Mouse (Mus musculus): ENCODE measurements around the gene Scn9a. TPM values are rescaled to one million over a fixed set of nuclear protein-coding genes. Genes with fewer than 3 reads are reported as not detected.

Scn9a gene
- total RNA-seq, 1 experiment: 0.80 TPM

GRCm38 (mm10) chr2:66508032-66508431, 126.7 kb downstream of the Scn9a start:
- no peak overlapping the region for H3K4me3 ChIP-seq (ENCODE audit: insufficient read depth in 1 of 2, low read depth in 1 of 2, low read length in 2 of 2, poor library complexity in 1 of 2, severe bottlenecking in 1 of 2)
- H3K9me3 ChIP-seq (ENCODE audit: control insufficient read depth, insufficient read depth, low read depth, low read length): no peaks in the 10 kb centered on the region
- TF ChIP-seq ZNF384 (IDR thresholded peaks at IDR 0.05; ENCODE audit: low read depth, low read length) (no peak), MAFK (IDR thresholded peaks at IDR 0.05; ENCODE audit: insufficient read depth, low read depth, low read length) (no peak), HCFC1 (IDR thresholded peaks at IDR 0.05; ENCODE audit: borderline replicate concordance, insufficient read depth, low read length) (no peak), ZC3H11A (IDR thresholded peaks at IDR 0.05; ENCODE audit: borderline replicate concordance, low read depth, low read length) (no peak), CHD2 (IDR thresholded peaks at IDR 0.05; ENCODE audit: low read depth, low read length) (no peak)
- no peak overlapping the region for H3K9ac ChIP-seq (ENCODE audit: insufficient read depth, low read depth, low read length, poor library complexity, severe bottlenecking)
- no peaks in the 10 kb centered on the region for H3K36me3 ChIP-seq (ENCODE audit: control insufficient read depth, insufficient read depth, low read length, poor library complexity, severe bottlenecking)
- no peak for DNase-seq (ENCODE audit: low read depth, low spot score)
- H3K4me1 ChIP-seq (ENCODE audit: control insufficient read depth in 2 of 2, insufficient read depth in 2 of 2, low read length in 2 of 2, poor library complexity in 1 of 2): no peaks in the 10 kb centered on the region
- in situ Hi-C loops (cut with MboI; ENCODE audit: low sequenced_read_pairs in 2 of 2, unreplicated experiment in 2 of 2): no loop called here
- no peak overlapping the region for H3K27ac ChIP-seq (ENCODE audit: insufficient read depth, low read depth, low read length, poor library complexity, severe bottlenecking)

DNA sequence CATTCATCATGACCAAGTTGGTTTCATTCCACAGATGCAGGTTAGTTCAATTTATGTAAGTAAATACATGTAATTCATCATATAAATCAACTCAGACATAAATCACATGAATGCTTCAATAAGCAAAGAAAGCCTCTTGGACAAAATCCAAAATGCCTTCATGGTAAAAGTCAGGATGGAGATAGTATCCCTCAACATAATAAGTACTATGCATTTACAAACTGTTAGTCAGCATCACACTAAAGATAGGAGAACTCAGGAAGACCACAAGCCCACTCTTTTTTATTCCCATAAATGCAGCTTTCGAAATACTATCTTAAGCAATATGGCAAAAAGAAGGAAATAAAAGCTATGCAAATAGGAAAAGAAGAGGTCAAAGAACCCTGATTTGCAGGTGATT, 127.1 kb downstream of the Scn9a start:
- DNase-seq (ENCODE audit: low read depth, low spot score): no peak
- H3K36me3 ChIP-seq (ENCODE audit: control insufficient read depth, insufficient read depth, low read length, poor library complexity, severe bottlenecking): no peaks in the 10 kb centered on the region
- no peaks in the 10 kb centered on the region for H3K4me1 ChIP-seq (ENCODE audit: control insufficient read depth in 2 of 2, insufficient read depth in 2 of 2, low read length in 2 of 2, poor library complexity in 1 of 2)
- H3K9me3 ChIP-seq (ENCODE audit: control insufficient read depth, insufficient read depth, low read depth, low read length): no peaks in the 10 kb centered on the region
- H3K4me3 ChIP-seq (ENCODE audit: insufficient read depth in 1 of 2, low read depth in 1 of 2, low read length in 2 of 2, poor library complexity in 1 of 2, severe bottlenecking in 1 of 2): no peak overlapping the region
- H3K9ac ChIP-seq (ENCODE audit: insufficient read depth, low read depth, low read length, poor library complexity, severe bottlenecking): no peak overlapping the region
- no peak overlapping the region for H3K27ac ChIP-seq (ENCODE audit: insufficient read depth, low read depth, low read length, poor library complexity, severe bottlenecking)
- in situ Hi-C loops (cut with MboI; ENCODE audit: low sequenced_read_pairs in 2 of 2, unreplicated experiment in 2 of 2): no loop called here
- no peak for TF ChIP-seq HCFC1 (IDR thresholded peaks at IDR 0.05; ENCODE audit: borderline replicate concordance, insufficient read depth, low read length)
- no peak for TF ChIP-seq MAFK (IDR thresholded peaks at IDR 0.05; ENCODE audit: insufficient read depth, low read depth, low read length)
- TF ChIP-seq ZC3H11A (IDR thresholded peaks at IDR 0.05; ENCODE audit: borderline replicate concordance, low read depth, low read length): no peak
- no peak for TF ChIP-seq ZNF384 (IDR thresholded peaks at IDR 0.05; ENCODE audit: low read depth, low read length)
- no peak for TF ChIP-seq CHD2 (IDR thresholded peaks at IDR 0.05; ENCODE audit: low read depth, low read length)

DNA sequence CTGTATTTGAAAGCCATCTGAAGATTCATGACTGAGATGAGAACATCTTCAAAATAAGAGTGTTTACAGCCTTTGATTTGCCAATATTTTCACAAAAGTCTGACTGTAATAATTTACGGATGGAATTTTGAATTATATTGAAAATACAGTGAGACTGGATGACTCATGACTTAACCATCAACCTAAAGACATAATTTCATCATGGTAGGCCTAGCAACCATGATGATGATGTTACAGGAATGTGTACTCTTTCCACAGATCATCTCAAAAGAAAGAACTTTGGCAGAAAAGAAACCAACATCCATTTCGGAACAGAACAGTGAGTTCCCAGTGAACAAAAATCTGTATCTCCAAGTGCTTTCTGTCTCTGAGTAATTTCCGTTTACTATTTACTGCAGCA, 132.6 kb downstream of the Scn9a start:
- no peaks in the 10 kb centered on the region for H3K9me3 ChIP-seq (ENCODE audit: control insufficient read depth, insufficient read depth, low read depth, low read length)
- H3K4me1 ChIP-seq (ENCODE audit: control insufficient read depth in 2 of 2, insufficient read depth in 2 of 2, low read length in 2 of 2, poor library complexity in 1 of 2): no peaks in the 10 kb centered on the region
- no peak for DNase-seq (ENCODE audit: low read depth, low spot score)
- no peak overlapping the region for H3K27ac ChIP-seq (ENCODE audit: insufficient read depth, low read depth, low read length, poor library complexity, severe bottlenecking)
- no peak overlapping the region for H3K9ac ChIP-seq (ENCODE audit: insufficient read depth, low read depth, low read length, poor library complexity, severe bottlenecking)
- H3K36me3 ChIP-seq (ENCODE audit: control insufficient read depth, insufficient read depth, low read length, poor library complexity, severe bottlenecking): no peaks in the 10 kb centered on the region
- TF ChIP-seq CHD2 (IDR thresholded peaks at IDR 0.05; ENCODE audit: low read depth, low read length) (no peak), HCFC1 (IDR thresholded peaks at IDR 0.05; ENCODE audit: borderline replicate concordance, insufficient read depth, low read length) (no peak), ZNF384 (IDR thresholded peaks at IDR 0.05; ENCODE audit: low read depth, low read length) (no peak), MAFK (IDR thresholded peaks at IDR 0.05; ENCODE audit: insufficient read depth, low read depth, low read length) (no peak), ZC3H11A (IDR thresholded peaks at IDR 0.05; ENCODE audit: borderline replicate concordance, low read depth, low read length) (no peak)
- no peak overlapping the region for H3K4me3 ChIP-seq (ENCODE audit: insufficient read depth in 1 of 2, low read depth in 1 of 2, low read length in 2 of 2, poor library complexity in 1 of 2, severe bottlenecking in 1 of 2)
- in situ Hi-C loops (cut with MboI; ENCODE audit: low sequenced_read_pairs in 2 of 2, unreplicated experiment in 2 of 2): no loop called here

DNA sequence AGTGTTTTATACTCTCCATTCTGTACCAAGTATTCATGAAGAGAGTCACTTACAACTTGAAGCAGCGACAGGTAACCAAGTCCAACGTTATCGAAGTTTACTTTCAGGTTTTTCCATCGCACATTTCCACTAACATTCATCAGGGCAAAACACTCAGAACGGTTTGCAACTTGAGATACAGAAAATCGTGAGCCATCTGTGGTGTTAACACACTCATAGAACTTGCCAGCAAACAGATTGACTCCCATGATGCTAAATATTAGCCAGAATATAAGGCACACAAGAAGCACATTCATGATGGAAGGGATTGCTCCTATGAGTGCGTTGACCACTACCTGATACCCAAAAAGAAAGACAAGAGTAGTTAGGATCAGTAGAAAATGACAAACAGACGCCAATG, 140.2 kb downstream of the Scn9a start:
- in situ Hi-C loops (cut with MboI; ENCODE audit: low sequenced_read_pairs in 2 of 2, unreplicated experiment in 2 of 2): no loop called here
- Histone ChIP-seq H3K4me1 (ENCODE audit: control insufficient read depth in 2 of 2, insufficient read depth in 2 of 2, low read length in 2 of 2, poor library complexity in 1 of 2) (no peaks in the 10 kb centered on the region), H3K4me3 (ENCODE audit: insufficient read depth in 1 of 2, low read depth in 1 of 2, low read length in 2 of 2, poor library complexity in 1 of 2, severe bottlenecking in 1 of 2) (no peak overlapping the region), H3K9ac (ENCODE audit: insufficient read depth, low read depth, low read length, poor library complexity, severe bottlenecking) (no peak overlapping the region), H3K9me3 (ENCODE audit: control insufficient read depth, insufficient read depth, low read depth, low read length) (no peaks in the 10 kb centered on the region), H3K36me3 (ENCODE audit: control insufficient read depth, insufficient read depth, low read length, poor library complexity, severe bottlenecking) (no peaks in the 10 kb centered on the region), H3K27ac (ENCODE audit: insufficient read depth, low read depth, low read length, poor library complexity, severe bottlenecking) (no peak overlapping the region)
- DNase-seq (ENCODE audit: low read depth, low spot score): no peak
- no peak for TF ChIP-seq CHD2 (IDR thresholded peaks at IDR 0.05; ENCODE audit: low read depth, low read length)
- no peak for TF ChIP-seq ZC3H11A (IDR thresholded peaks at IDR 0.05; ENCODE audit: borderline replicate concordance, low read depth, low read length)
- no peak for TF ChIP-seq MAFK (IDR thresholded peaks at IDR 0.05; ENCODE audit: insufficient read depth, low read depth, low read length)
- no peak for TF ChIP-seq HCFC1 (IDR thresholded peaks at IDR 0.05; ENCODE audit: borderline replicate concordance, insufficient read depth, low read length)
- TF ChIP-seq ZNF384 (IDR thresholded peaks at IDR 0.05; ENCODE audit: low read depth, low read length): no peak

DNA sequence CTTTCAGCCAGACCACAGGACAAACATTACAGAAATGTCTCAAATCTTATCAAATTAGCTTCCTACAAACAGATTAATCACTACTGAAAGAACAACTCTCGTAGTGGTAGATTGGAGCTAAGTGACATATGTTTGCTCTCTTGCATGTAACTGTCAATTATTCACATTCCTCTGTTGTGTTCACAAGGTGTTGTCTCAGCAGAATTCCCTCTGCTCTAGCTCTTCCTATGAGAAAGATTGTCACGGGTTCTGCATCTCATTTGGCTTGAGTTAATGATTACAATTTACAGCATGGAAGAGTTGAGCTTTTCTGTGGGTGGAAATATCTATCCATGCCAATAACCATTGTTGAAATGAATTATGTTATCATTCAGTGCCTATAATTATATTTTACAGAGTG, 156.4 kb downstream of the Scn9a start:
- Histone ChIP-seq H3K36me3 (ENCODE audit: control insufficient read depth, insufficient read depth, low read length, poor library complexity, severe bottlenecking) (no peaks in the 10 kb centered on the region), H3K9ac (ENCODE audit: insufficient read depth, low read depth, low read length, poor library complexity, severe bottlenecking) (no peak overlapping the region), H3K4me1 (ENCODE audit: control insufficient read depth in 2 of 2, insufficient read depth in 2 of 2, low read length in 2 of 2, poor library complexity in 1 of 2) (no peaks in the 10 kb centered on the region), H3K27ac (ENCODE audit: insufficient read depth, low read depth, low read length, poor library complexity, severe bottlenecking) (no peak overlapping the region), H3K9me3 (ENCODE audit: control insufficient read depth, insufficient read depth, low read depth, low read length) (no peaks in the 10 kb centered on the region), H3K4me3 (ENCODE audit: insufficient read depth in 1 of 2, low read depth in 1 of 2, low read length in 2 of 2, poor library complexity in 1 of 2, severe bottlenecking in 1 of 2) (no peak overlapping the region)
- in situ Hi-C loops (cut with MboI; ENCODE audit: low sequenced_read_pairs in 2 of 2, unreplicated experiment in 2 of 2): loop anchor here in 1 of 2 experiments (10.0 kb wide), 1 partner anchor 166 kb away; no protein-coding TSS in a partner anchor
- TF ChIP-seq HCFC1 (IDR thresholded peaks at IDR 0.05; ENCODE audit: borderline replicate concordance, insufficient read depth, low read length) (no peak), ZC3H11A (IDR thresholded peaks at IDR 0.05; ENCODE audit: borderline replicate concordance, low read depth, low read length) (no peak), CHD2 (IDR thresholded peaks at IDR 0.05; ENCODE audit: low read depth, low read length) (no peak), MAFK (IDR thresholded peaks at IDR 0.05; ENCODE audit: insufficient read depth, low read depth, low read length) (no peak), ZNF384 (IDR thresholded peaks at IDR 0.05; ENCODE audit: low read depth, low read length) (no peak)
- no peak for DNase-seq (ENCODE audit: low read depth, low spot score)

Data from ES-E14 (cell line).